Mouse (Mus musculus) right cerebral cortex, postnatal 10 days (tissue): ENCODE measurements around the gene Pik3r5.

ENCODE experiments used
- DNase-seq, 2 experiments: peaks; one replicate each; pipeline ENCODE4 v3.0.0; 2021; ENCODE audit warnings: low spot score in 2 of 2

The Pik3r5 gene

DNA sequence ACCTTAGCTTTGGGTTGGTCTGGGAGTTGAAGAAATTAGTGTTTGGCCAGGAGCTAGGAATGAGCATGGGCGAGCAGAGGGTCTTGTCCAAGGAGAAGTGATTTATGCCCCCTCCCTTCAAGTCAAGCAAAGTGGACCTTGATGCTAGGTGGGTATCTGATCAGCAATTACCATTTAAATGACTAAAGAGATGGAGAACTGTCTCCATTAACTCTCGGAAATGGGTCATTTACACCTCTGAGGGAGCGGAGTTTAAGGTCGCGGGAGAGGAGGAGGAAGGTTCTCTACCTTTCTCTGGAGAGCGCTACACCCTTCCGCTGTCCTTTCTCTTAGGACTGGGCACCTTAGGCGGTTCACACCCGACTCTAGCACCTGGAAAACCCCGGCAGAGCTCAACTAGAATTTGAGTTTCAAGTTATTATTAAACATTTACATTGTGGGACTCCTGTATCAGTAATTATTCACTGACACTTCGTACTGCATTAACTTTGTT is 31.1 kb upstream of the Pik3r5 start, which contains the start of gene Ntn1:
Ntn1 (minus strand) TSS at position 97 of the 493 bp plus-strand sequence.
- DNase-seq = no peak

DNA sequence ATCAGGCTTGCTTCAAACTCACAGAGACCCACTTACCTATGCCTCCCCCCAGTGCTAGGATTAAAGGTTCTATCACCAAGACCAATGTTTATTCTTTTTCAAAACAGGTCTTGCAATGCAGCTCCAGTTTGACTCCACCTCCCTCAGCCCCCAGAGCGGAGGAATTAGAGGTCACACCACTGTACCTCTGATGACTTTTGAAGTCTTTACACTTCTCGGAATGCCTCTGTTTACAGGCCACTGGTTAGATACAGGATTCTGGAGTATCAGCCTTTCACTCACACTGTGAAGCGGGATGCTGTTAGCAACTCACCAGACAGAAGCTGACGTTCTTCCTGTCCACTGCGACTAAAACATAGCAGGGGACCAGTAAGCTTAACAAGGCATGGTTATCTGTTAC is 30.5 kb upstream of the Pik3r5 start:
- no peak for DNase-seq

DNA sequence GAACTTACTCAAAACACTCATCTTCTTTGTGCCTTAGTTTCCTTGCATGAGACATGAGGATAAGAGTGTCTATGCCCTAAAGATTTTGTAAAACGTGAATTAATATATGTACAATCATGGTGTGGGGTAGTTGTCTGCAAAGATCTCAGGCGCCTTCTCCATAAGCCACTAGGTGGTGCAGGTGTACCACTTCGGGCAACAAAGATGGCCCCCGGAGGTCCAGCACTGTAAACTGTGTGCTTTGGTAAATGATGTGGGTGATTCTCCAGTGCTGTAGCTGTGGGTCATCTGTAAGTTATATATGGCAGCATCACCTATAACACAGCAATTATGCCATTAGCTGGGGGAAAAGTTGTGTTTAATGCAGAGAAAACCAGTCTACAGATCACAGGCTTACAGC is 27.7 kb upstream of the Pik3r5 start:
- no peak for DNase-seq

DNA sequence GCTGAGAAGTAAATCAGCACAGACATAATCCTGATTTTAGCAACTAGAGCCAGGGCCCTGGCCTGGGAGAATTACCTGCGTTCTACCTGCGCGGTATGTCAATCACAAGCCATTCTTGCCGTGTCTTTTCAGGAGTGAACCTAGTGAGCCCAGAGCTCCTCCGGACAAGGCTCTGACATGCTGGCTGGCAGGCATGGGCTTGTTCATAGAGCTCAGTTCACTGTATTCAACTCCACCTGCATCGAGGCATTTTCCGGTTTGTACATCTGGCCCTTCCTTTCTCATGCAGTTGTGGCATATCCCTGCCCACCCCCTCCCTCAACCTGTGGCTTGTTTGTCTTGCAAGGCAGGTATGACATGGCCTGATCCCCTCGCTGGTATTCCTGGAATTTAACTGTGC is 26.3 kb upstream of the Pik3r5 start:
- no peak for DNase-seq

DNA sequence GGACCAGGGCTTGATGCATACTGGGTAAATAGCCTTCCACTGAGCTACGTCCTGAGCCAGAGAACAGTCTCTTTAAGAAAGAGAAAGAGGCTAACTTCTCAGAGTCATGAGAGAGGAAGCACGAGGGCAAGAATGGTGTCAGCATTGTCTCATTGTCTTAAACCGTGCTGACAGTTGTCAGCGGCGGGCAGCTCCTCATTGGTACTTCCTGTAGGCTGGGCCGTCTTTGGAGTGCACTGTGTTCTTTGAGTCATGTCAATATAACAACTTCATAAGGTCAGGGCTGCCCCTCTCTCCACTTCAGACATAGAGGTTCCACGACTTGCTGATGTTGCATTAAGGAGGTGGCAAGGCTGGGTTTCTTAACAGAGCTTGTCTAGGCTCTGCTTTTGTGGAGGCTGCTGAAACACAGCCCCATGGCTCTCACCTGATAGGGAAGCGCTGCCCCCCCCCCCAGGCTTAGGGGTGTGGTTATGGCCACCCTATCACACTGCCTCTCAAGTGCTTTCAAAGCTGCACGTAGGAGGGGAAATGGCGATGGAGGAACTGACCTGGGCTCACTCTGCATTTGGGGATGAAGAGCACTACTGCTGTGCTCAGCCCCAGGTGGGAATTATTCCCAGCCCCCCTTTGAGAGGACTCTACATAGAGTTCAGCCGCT is 24.5 kb upstream of the Pik3r5 start:
- DNase-seq = no peak

DNA sequence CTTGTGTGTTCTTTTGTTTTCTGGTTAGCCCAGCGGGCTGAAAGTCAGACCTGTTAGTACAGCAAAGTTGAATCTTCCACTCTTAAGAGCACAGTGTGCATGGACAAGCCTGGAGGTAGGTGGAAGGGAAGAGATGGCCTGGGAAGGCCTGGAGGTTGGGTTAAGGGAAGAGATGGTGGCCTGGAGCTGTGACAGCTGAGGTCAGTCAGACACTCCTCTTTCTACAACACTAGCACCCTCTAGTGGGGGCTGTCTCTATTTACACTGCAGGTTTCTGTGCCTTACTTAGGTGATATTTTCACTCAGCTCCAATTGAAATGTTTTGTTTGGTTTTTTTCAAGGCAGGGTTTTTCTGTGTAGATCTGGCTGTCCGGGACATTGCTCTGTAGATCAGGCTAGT is 23.8 kb upstream of the Pik3r5 start:
- DNase-seq = peak; percentile 61 to 81

DNA sequence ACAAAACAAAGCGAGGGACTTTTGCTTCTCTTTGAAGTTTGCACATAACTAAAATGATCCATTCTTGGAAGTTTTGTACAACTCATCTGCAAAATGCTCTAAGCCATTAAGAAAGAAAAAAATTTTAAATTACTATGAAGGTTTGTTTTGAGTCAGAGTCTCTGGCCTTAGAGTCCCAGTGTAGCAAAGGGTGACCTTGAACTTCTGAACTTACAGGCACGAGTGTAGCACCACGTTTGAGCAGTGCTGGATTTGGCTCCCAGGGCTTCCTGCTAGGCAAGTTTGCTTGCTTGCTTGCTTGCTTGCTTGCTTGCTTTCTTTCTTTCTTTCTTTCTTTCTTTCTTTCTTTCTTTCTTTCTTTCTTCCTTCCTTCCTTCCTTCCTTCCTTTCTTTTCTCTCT is 14.9 kb upstream of the Pik3r5 start:
- no peak for DNase-seq

DNA sequence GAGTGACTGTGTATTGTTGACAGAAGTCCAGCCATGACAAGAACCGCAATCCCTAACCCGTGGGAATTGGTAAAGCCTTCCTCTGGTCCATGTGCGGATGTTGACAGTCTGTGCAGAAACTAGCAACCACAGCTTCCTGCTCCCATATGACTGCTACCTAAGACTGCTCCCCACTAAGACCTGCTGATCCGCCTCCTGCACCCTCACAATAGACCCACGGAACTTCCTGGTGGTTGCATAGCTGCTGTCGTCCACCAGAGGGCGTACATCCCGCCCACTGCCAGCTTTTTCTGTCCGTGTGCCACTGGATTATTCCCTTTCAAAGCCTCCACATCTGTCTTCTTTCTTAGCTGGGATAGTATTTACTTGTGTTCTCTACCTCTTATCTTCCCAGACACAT is 14.1 kb upstream of the Pik3r5 start:
- peak in 1 of 2 experiments; percentile 43 for DNase-seq

DNA sequence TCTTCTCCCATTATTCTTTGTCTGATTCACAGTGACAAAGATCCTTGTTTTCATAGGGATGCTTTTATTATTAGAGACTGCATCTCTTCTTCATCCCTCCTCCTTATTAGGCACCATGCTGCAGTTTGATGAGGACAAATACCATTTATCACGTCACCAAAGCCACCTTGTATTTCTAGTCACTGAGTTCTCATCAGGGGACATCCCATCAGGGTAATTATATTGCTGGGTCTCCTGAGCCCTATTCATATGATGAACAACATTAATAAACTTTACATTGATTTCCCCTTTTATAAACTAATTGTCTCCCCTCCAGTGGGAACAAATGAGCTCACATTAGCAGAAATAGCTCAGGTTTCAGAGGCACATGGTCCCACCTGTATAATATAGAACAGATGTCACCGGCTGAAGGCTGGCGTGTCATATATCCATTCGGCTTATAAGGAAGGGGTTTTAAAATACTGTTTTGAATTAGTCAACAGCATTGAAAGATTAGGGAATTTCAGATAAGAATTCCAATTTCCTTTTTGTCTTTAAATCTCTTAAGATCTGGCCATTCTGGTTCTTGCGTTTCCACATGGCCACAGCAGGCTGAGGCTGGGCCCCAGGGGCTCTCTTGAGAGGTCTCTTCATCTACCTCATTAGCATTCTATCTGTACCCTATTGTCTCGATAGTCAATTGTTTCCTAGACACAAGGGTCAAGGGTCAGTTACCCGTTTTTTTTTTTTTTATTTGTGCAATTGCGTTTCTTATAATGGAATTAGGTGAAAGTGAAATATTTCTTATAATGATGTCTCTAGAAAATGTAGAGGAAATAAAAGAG is 6.2 kb upstream of the Pik3r5 start:
- DNase-seq = no peak

DNA sequence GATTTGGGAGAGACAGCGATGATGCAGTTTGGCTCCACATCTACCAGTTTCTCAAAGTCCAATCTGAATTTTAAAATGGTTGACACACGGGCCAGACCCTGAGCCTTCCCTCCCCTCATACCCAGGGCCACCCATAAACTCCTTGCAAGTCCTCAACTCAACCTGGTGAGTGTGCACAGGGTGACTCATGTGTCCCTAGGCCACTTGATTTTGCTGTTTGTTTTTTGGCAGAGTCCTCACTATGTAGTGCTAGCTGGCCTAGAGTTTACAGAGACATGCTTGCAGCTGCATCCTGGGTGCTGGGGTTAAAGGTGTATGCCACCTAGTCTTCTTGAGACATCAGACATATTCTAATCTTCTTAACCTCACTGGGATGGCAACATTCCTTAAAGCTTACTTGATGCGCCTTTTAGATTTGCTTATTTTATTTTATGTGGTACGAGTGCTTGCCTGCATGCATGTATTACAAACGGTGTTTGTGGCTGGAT is 4.8 kb upstream of the Pik3r5 start:
- DNase-seq = no peak

DNA sequence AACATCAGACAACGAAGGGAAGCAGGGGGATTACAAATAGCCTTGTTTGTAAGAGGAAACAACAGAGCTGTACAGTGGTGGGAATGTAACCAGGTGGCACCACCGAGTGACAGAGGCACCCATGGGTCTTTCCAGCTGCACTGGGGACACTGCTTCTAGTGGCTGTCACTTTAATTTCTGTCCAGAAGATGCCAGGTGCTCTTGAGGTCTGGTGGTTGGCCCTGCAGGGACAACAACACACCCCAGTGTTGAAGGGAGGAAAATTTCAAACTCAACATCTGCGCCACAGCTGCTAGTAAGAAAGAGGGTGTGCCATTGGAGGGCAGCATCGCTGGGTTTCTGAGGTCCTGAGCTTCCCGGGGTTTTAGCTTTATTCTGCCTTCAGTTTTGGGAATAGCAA is 1.3 kb upstream of the Pik3r5 start:
- no peak for DNase-seq

DNA sequence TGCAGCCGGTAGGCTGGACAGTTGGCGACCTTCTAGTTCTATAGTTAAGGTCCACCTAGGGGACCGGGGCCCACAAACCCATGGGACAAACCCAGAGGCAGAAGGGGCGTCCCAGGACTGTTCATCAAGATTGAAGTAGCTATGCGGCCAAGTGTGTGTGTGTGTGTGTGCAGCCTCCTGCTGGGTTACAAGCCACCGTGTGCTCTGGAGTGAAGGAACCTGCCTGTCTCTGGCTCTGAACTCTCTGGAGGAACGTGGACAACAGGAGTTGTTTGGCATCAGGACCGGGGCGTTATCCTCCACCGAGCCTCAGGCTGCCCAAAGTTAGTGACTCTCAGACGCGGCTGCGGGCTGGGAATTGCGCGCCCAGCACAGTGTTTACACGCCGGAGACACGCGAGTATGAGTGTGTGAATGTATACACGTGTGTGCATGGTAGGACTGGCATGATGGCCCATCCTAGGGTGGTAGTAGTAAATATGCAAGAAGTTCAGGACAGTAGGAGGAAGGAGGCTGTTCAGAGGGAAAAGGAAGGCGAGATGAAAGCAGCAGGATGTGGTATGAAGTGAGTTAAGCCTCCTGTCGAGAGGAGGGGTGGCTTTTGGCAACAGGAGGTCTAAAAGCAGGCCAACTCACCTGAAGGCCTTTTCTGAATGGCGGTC is 570 bp downstream of the Pik3r5 start:
- DNase-seq = no peak

DNA sequence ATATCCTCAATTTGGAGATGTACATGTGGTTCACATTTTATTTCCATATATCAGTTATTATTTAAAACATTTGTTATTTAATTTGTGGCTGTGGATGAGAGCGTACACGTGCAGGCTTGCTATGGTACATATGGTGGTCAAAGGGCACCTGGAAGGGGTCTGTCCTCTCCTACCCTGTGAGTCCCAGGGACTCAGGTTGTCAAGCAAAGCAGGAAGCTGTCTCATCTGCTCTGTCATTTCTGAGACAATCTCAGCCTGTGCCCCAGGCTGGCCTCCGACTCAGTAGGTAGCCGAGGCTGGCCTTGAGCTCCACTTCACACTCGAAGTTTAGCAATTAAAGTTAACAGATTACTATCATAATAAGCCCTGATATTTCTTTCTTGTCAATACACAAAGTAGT is 1.6 kb downstream of the Pik3r5 start:
- no peak for DNase-seq

DNA sequence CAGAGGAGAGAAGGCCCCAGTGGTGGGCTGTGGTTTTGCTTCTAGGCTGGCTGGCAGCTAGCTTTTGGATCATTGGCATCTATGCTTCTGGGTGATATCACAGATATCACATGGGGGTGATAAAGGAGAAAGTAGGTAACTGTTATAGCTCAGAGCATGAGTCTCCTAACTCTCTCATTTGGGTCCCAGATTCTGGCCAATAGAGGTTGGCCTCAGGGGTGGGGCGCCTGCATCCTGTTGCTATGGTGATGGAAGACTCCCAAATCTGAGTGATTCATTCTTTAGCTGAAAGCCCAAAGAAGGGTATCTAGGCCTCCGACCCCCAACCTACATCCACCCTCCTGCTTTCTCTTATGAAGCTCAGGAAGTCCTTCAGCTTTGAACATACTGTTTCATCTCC is 2.8 kb downstream of the Pik3r5 start:
- no peak for DNase-seq

DNA sequence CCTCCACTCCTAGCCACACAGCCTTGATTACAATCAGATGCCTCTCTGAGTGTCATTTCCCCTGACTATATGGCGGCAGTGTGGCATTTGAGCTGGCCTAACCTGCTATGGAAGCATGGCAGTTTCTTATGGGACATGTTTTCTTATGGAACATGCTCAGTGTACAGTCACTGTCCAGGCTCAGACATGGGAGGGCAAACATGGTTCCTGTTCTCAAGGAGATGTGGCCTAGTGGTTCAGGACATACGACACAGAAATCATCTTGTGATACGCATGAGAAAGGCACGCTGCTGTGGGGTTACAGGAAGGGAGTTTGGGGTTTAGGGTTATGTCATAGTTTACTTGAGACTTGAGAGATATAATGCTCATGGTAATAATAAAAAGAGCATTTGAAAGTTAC is 3.7 kb downstream of the Pik3r5 start:
- no peak for DNase-seq

DNA sequence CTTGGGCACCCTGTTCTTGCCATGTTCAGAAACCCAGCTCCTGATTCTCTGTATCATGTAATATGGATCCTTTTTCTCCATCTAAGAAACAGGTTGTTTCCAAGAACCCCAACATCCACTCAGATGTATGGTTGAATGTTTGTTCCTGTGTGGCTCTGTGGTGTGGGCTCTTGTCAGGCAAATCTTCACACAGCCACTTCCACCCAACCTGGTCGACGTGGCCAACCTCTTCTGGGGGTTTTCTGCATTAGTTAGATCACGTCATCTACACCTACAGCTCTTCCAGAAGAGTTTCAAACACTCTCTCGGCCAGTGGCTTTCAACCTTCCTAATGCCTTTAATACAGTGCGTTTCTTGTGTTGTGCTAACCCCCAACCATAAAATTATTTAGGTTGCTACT is 4.5 kb downstream of the Pik3r5 start:
- DNase-seq = no peak

DNA sequence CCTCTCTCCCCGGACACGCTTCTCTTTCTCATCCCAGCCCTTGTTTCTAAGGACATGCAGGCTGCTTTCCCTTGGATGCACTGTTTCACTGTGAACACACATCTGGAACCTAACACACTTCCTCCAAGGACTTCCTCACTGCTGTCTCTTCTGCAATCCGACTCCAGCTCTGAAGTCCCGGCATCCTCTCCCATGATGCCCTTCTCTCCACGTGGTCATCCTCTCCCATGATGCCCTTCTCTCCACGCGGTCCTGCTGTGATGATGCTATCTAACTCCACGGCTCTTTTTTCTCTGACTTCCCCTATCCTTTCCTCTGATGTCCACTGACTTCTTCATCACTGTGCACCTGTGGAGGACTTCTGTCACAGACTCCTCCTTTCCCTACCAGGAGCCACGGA is 8.2 kb downstream of the Pik3r5 start:
- DNase-seq = no peak

DNA sequence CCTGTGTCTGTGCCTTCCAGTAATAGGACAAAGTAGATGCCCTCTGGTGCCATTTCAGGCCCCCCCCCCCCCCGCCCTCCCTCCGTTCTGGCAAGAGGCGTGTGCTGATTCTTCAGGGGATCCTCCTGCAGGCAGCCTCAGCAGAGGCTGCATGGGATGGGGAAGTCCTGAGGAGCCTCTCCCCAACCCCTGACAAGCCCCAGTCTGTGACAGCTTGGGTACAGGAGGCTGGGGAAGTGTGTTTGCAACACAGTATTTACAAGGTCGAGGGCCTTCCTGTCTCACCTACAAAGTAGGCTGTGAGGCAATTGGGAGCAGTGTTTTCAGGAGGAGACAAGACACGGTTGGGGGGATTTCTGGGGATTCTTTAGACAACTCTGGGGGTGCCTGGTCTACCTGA is 9.0 kb downstream of the Pik3r5 start:
- DNase-seq = no peak

DNA sequence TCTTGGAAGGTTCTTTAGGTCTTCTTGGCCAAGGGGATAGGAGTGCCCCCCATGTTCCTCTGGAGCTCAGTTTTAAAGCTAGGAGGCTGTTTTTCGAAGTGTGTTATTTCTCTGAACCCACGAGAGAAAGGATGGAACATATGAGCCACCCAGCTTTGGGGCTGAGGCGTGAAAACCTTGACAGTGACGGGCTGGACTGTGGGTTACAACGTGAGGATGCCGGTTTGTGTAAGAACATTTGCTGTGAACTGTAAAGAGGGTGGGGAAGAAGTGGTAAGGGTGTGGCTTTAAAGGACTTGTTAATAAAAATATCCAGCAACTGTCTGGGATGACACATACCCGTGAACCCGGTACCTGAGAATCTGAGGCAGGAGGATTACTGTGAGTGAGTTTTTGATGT is 10.4 kb downstream of the Pik3r5 start:
- no peak for DNase-seq

DNA sequence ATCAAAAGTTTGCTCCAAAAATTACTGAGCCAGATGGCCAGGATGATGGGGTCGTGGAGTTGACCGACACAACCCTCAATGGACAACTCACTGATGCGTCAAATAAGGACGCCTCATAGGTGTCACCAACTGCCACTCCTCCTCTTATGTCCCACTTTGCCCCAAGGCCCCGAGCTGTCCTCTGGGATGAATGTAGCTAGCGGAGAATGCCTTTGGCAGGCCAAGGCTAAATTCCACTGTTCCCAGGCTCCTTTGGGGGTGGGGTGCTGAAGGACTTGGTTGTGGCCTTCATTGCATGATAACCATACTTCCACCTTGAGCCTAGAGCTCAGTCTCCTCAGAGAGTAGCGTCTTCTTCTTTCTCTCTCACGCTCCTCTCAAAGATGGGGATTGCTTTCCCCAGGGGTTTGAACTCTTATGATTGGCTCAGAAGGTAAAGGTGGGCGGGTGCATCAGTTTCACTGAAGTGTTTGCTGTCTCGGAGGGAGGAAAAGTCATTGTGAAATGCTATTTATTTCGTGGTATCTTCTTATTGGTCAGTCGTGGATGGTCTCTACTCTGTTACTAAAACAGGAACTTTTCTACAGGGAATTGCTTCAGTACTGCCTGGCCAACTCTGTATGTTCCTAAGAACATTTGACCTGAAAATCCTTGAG is 11.2 kb downstream of the Pik3r5 start:
- DNase-seq = no peak

DNA sequence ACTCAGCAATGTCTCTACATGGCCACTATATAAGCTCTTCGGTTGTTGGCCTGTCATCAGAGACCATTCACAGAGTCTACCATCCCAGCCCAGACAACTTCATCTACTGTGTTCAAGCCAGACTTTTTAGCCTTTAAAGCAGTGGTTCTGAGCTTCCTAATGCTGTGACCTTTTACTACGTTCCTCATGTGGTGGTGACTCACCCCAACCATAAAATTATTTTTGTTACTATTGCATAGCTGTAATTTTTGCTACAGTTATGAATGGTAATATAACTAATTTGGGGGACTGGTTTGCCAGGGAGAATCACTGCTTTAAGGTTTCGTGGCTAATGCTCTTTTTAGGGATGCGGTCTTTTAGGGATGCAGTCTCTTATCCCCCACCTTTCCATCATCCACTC is 14.0 kb downstream of the Pik3r5 start:
- no peak for DNase-seq

DNA sequence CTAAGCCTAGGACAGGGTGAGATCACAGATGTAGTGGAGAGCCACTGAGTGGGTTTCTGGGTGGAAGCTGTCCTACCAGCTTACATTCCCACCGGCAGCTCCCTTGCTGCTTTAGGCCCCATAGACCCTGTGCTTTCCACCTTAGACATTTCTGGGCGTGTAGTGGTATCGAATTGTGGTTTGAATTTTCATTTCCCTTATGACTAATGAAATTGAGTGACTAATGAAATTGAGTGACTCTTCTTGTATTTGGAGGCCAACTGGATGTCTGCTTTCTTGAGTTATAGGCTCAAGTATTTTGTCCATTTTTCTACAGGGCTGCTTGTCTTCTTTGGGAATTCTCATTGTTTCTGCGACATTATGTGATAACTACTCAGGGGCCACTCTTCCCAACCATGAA is 14.6 kb downstream of the Pik3r5 start:
- DNase-seq = no peak
